Mouse (Mus musculus) layer of hippocampus, postnatal 10 days (tissue): ENCODE results near the gene Cyth3. TPM values are rescaled to one million over a fixed set of nuclear protein-coding genes. Genes with fewer than 3 reads are reported as not detected.

Experiments used
- DNase-seq, 2 experiments: peaks; one replicate each; pipeline ENCODE4 v3.0.0; 2021; ENCODE audit warnings: low spot score in 2 of 2
- total RNA-seq, 2 experiments: library from RNA; stranded (reverse); gene quantifications; 2 replicates each; pipeline ENCODE4 v1.2.3; 2021

The Cyth3 gene
- total RNA-seq, 2 experiments from 2014 or later: 52.0 to 65.7 TPM

GRCm38 (mm10) chr5:143704875-143705658 is 82.8 kb downstream of the Cyth3 start:
- DNase-seq: no peak

- no peak for DNase-seq
Observed at GRCm38 (mm10) chr5:143705659-143705982, 83.4 kb downstream of the Cyth3 start.

- no peak for DNase-seq
Observed at GRCm38 (mm10) chr5:143706030-143706821, 84.0 kb downstream of the Cyth3 start.

- DNase-seq: no peak
Observed at GRCm38 (mm10) chr5:143706822-143707200, 84.6 kb downstream of the Cyth3 start.

GRCm38 (mm10) chr5:143711326-143711725 is 89.1 kb downstream of the Cyth3 start:
- DNase-seq: peak; percentile 71 to 73

- no peak for DNase-seq
Observed at GRCm38 (mm10) chr5:143712011-143712800, 90.0 kb downstream of the Cyth3 start.

GRCm38 (mm10) chr5:143721962-143722361 is 99.7 kb downstream of the Cyth3 start:
- no peak for DNase-seq

- DNase-seq: no peak
Observed at GRCm38 (mm10) chr5:143730915-143731314, 108.7 kb downstream of the Cyth3 start.

- DNase-seq: no peak
Observed at GRCm38 (mm10) chr5:143731483-143732112, 109.4 kb downstream of the Cyth3 start.

GRCm38 (mm10) chr5:143732180-143732891 is 110.1 kb downstream of the Cyth3 start, which contains the start of gene Usp42:
Gene Usp42, minus strand, starts transcription at chr5:143732280.
- DNase-seq: peak; percentile 91 to 95

- DNase-seq: no peak
Observed at GRCm38 (mm10) chr5:143749630-143750208, 127.5 kb downstream of the Cyth3 start.

GRCm38 (mm10) chr5:143755529-143756141 is 133.4 kb downstream of the Cyth3 start:
- DNase-seq: no peak

GRCm38 (mm10) chr5:143757755-143758443 is 135.7 kb downstream of the Cyth3 start:
- DNase-seq: peak; percentile 84 to 85

GRCm38 (mm10) chr5:143759554-143759953 is 137.3 kb downstream of the Cyth3 start:
- no peak for DNase-seq

Other genes with a start within 250 kb of the Cyth3 start
- 10 to 100 TPM; 48.8 to 53.8 TPM for gene Kdelr2, start 218.6 kb upstream of the Cyth3 start, total RNA-seq
- 10 to 100 TPM; 20.5 to 21.5 TPM for gene Daglb, start 157.9 kb upstream of the Cyth3 start, total RNA-seq
- gene Rac1, start 94.4 kb upstream of the Cyth3 start, total RNA-seq: 100 to 1,000 TPM; 444 to 449 TPM
- 10 to 100 TPM; 26.7 to 28.0 TPM for gene Usp42, start 109.8 kb downstream of the Cyth3 start, total RNA-seq
- 10 to 100 TPM; 39.5 to 40.7 TPM for gene Eif2ak1, start 195.3 kb downstream of the Cyth3 start, total RNA-seq